Mouse (Mus musculus): ENCODE results near the gene Heatr1. TPM values are rescaled to one million over a fixed set of nuclear protein-coding genes. Genes with fewer than 3 reads are reported as not detected.

Heatr1 gene
- 77.2 TPM for polyA plus RNA-seq (2017; shearing (Covaris generic))

DNA sequence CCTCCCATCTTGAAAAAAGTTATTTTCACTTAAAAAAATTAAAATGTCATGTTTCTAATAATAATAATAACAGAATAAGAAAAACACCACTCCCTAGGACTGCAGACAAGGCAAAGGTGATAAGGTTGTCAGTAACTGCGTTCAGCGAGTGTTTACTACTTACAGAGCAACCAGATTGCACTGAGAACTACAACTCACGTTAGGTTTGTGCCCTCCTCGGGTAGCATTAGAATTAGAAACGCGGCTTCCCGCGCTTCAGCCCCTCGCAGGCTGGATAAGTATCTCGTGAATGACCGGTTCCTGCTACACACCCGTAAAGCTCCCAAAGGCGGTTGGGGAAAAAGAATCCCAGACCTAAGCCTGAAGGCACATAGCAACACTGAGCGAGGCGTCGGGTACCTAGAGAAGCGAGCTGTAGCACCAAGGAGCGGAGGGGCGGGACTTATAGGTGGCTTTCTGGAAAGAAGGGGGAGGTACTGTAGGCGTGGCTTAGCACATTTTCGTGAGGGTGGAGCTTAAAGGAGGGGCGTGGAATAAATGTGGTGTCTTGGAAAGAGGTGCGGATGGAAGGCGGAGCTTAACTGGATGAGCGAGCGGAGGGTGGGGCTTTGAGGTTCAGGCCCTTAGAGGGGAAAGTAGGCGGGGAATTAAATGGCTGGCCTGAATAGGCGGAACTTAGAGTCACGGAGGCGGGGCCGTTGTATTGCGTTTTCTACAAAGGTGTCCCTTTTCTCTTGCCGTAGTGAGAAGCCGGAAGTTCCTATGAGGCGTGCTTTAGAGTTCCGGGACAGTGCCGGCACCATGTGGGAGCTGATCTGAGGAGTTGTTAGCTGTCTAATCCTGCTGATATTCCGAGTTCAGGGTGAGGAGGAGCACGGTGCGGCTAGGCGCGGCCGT is at the start of gene Heatr1:
TSS of gene Heatr1 (plus strand) at position 419 of the 897 bp plus-strand sequence.

DNA sequence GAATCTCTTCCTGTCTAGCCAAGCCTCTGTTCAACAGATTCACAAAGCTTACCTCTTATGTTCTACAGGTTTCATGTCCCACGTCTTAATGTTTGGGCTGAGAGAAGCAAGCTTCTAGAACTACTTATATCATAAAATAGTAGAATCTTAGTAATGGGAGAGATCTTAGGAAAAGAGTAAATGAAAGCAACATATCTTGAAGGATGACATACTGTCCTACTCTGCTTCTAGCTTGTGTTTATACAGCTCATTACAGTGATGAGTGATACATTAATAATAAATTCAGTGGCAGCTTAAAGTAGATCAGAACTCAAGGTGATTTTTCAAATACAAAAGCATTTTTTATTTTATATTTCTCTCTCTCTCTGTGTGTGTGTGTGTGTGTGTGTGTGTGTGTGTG is 70.0 kb downstream of the Heatr1 start, which contains the start of gene Lgals8:
TSS of gene Lgals8 (minus strand) at position 101 of the 400 bp plus-strand sequence.

Other genes with a start within 250 kb of the Heatr1 start
- gene Mtr, start 136.9 kb upstream of the Heatr1 start, polyA plus RNA-seq (2017; shearing (Covaris generic)) = 38.9 TPM
- gene Actn2, start 54.3 kb upstream of the Heatr1 start, polyA plus RNA-seq (2017; shearing (Covaris generic)) = 10.5 TPM
- 97.7 TPM for gene Lgals8, start 69.9 kb downstream of the Heatr1 start, polyA plus RNA-seq (2017; shearing (Covaris generic))
- gene Edaradd, start 125.4 kb downstream of the Heatr1 start, polyA plus RNA-seq (2017; shearing (Covaris generic)) = 0.59 TPM
- gene Ero1lb, start 170.8 kb downstream of the Heatr1 start, polyA plus RNA-seq (2017; shearing (Covaris generic)) = 12.4 TPM

Data from inflammation-experienced regulatory T-cells, adult 16 weeks (primary cell).